Mouse (Mus musculus) lung, postnatal 0 days (tissue): ENCODE results near the gene Pacsin1.

Experiments
- CTCF ChIP-seq: IDR thresholded peaks from 2 replicates; pipeline ENCODE4 v1.5.1; 2016; ENCODE audit warnings: antibody characterized with exemption, mild to moderate bottlenecking
- EP300 ChIP-seq: IDR thresholded peaks from 2 replicates; pipeline ENCODE4 v1.6.1; 2016; ENCODE audit warnings: antibody characterized with exemption, mild to moderate bottlenecking, control low read depth

DNA sequence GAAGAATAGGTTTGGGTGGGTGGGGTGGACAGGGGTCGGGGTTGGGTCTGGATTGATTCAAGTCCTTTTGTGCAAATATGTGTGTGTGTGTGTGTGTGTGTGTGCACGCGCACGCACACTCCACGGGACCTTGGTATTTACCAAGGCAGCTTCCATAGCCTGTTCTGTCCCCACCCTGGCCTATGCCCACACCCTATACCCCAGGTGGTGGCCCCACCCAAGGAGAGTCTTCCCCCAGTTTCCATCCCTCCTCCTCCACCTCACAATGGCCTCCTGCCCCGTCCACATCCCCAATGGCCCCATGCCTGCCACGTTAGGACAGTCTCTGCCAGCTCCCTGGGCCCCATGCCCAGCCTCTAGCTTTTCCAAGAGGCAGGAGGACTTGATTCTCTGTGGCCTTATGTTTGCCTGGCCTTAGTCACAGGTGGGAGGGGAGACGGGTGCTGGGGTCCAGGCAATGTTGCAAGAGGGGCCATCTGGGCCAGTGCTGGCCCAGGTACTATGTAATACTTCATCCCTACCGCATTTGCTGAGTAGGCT lies 65.9 kb downstream of the Pacsin1 start:
- TF ChIP-seq CTCF (no peak), EP300 (no peak)
